Mouse (Mus musculus) bone marrow macrophage, adult 2 months (primary cell): ENCODE results near the gene Raph1.

ENCODE experiments used
- CTCF ChIP-seq: IDR thresholded peaks from 2 replicates; pipeline ENCODE4 v1.5.1; 2012; ENCODE audit warnings: low read depth, mild to moderate bottlenecking, low read length, moderate library complexity
- POLR2A ChIP-seq: IDR thresholded peaks from 2 replicates; pipeline ENCODE4 v1.6.1; 2012; ENCODE audit warnings: mild to moderate bottlenecking, low read depth, low read length, borderline replicate concordance

DNA sequence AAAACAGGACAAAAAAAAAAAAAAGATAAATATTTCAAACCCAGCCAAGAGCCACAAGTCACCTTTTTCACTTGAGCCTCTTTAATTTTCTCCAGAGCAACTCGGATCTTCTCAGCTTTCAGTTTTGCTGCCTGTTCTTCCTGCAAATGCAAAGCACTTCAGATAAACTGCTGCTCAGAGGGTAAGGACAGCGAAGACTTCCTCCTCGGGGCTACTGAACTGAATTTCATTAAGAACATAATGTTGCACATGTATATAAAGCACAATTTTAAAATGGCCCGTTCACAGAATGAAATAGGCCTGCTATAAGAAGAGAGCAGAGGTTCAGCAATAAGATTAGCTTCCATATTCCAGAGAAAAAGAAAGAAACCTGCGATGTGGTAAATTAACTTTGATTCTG lies 63.4 kb downstream of the Raph1 start:
- TF ChIP-seq CTCF, result no peak
- TF ChIP-seq POLR2A, result no peak
